20 mouse cellular contexts compared by ENCODE assay signal in the genomic region with DNA sequence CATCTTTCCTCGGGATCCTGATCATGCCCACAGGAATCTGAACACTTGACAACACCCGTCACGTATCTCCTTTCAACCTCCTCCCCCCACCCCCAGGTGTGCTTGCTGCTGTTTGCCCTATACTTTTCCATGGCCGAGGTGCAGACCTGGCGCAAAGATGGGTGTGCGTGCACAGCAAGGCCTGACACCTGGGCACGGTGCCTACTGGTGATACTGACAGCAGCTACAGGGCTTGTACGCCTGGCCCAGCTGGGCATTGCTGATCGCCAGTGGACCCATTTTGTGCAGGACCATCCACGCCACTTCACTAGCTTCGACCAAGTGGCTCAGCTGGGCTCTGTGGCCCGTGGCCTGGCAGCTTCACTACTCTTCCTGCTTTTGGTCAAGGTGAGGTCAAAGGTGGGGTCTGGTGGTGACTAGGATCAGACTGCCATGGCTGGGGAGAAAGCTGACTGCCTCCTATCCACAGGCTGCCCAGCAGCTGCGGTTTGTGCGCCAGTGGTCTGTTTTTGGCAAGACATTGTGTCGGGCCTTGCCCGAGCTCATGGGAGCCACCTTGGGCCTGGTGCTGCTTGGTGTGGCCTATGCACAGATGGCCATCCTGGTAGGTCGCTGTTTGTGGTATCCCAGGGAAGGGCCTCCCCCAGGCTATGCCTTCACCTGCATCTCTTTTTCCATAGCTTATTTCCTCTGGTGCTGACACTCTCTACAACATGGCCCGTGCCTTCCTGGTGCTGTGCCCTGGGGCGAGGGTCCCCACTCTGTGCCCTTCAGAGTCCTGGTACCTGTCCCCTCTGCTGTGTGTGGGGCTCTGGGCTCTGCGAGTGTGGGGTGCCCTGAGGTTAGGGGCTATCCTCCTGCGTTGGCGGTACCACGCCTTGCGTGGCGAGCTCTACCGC. TPM values are rescaled to one million over a fixed set of nuclear protein-coding genes. Genes with fewer than 3 reads are reported as not detected.
A peak's percentile ranks its signal among the peaks of the same experiment; 100 is the strongest.
DNase-seq lines count a peak whose midpoint lies in the region; ATAC-seq and TF ChIP-seq lines count a peak whose summit lies in the region.
"Had no signal": no experiment of that assay in that cellular context is flagged by ENCODE, and none has a peak within 500 bp of the region (broad histone marks: within the 10 kb centered on the region; RNA-seq: fewer than 3 reads in every experiment).

No protein-coding gene starts in this region.

- no peak for TF ChIP-seq CTCF in kidney, postnatal 0 days (IDR thresholded peaks at IDR 0.05; ENCODE audit: low read depth)
- no peak for TF ChIP-seq CTCF in left cerebral cortex, adult 2 months (IDR thresholded peaks at IDR 0.05)

- H3K9me3 ChIP-seq in kidney, postnatal 0 days (replicated peaks; ENCODE audit: low read length): no peaks in the 10 kb centered on the region
- no peaks in the 10 kb centered on the region for H3K9me3 ChIP-seq in embryonic facial prominence, embryonic 12.5 days
- H3K9me3 ChIP-seq: forebrain, embryonic 12.5 days; heart, embryonic 12.5 days had no signal

- no peak overlapping the region for H3K27ac ChIP-seq in kidney, postnatal 0 days
- no peak overlapping the region for H3K27ac ChIP-seq in embryonic facial prominence, embryonic 12.5 days
- H3K27ac ChIP-seq in left cerebral cortex, adult 2 months: no peak overlapping the region; the same call in 1 of the 2 replicates
- H3K27ac ChIP-seq: forebrain, embryonic 12.5 days; macrophage had no signal

- H3K27me3 ChIP-seq in kidney, postnatal 0 days (ENCODE audit: insufficient read depth, low read length): no peaks in the 10 kb centered on the region
- H3K27me3 ChIP-seq in embryonic facial prominence, embryonic 12.5 days: no peaks in the 10 kb centered on the region
- H3K27me3 ChIP-seq: CH12.LX; forebrain, embryonic 12.5 days; heart, embryonic 12.5 days had no signal

- H3K9ac ChIP-seq in kidney, postnatal 0 days (ENCODE audit: low read depth, low read length): no peak overlapping the region
- H3K9ac ChIP-seq in embryonic facial prominence, embryonic 12.5 days: no peak overlapping the region
- H3K9ac ChIP-seq: forebrain, embryonic 12.5 days; heart, embryonic 12.5 days; lung, embryonic 14.5 days had no signal

- no peaks in the 10 kb centered on the region for H3K4me1 ChIP-seq in kidney, postnatal 0 days (replicated peaks; ENCODE audit: insufficient read depth, low read length)
- H3K4me1 ChIP-seq in embryonic facial prominence, embryonic 12.5 days: no peaks in the 10 kb centered on the region
- H3K4me1 ChIP-seq: forebrain, embryonic 12.5 days; heart, embryonic 12.5 days had no signal

- DNase-seq in cerebellum, adult 18-20 months: peak; percentile 42 to 49
- no peak for DNase-seq in cerebellum, postnatal 4 days (ENCODE audit: low spot score in 2 of 2)
- DNase-seq in kidney, postnatal 0 days (ENCODE audit: low spot score): no peak
- no peak for DNase-seq in kidney, postnatal 4 days
- DNase-seq in ZHBTc4 (ENCODE audit: low read depth, low spot score): peak; percentile 15
- DNase-seq in left cerebral cortex, adult 2 months (ENCODE audit: extremely low spot score in 1 of 2, low spot score in 2 of 2): no peak
- DNase-seq: gastrocnemius, postnatal 36 days; heart, postnatal 4 days; kidney, adult 8-10 months; layer of hippocampus, postnatal 36 days; liver; midbrain, embryonic 14.5 days; right cerebral cortex, adult 18-20 months had no signal

- H3K36me3 ChIP-seq in kidney, postnatal 0 days (ENCODE audit: insufficient read depth, low read length): peaks cover 65% of the 10 kb centered on the region
- peaks cover 96% of the 10 kb centered on the region for H3K36me3 ChIP-seq in embryonic facial prominence, embryonic 12.5 days

- ATAC-seq in kidney, postnatal 0 days (replicated peaks; ENCODE audit: low FRiP score, low read depth): 0 out of 2 replicates have a peak, but pooled peaks have one; percentile 10
- peak; percentile 30; the same call in 1 of the 2 replicates for ATAC-seq in embryonic facial prominence, embryonic 12.5 days (ENCODE audit: insufficient number of reproducible peaks, insufficient read depth, low FRiP score, low TSS enrichment)
- ATAC-seq: inflammation-experienced regulatory T-cells, adult 6 months had no signal

- intact Hi-C loops in left cerebral cortex, adult 2 months (cut with DNase I): no loop called here

- WGBS in kidney, postnatal 0 days: 90% methylated on average over 26 of the region's 26 CpGs
- WGBS in embryonic facial prominence, embryonic 12.5 days: 91% methylated on average over 26 of the region's 26 CpGs

- no peak overlapping the region for H3K4me3 ChIP-seq in kidney, postnatal 0 days (replicated peaks; ENCODE audit: low read depth, low read length)
- no peak overlapping the region for H3K4me3 ChIP-seq in embryonic facial prominence, embryonic 12.5 days
- no peak overlapping the region for H3K4me3 ChIP-seq in left cerebral cortex, adult 2 months
- H3K4me3 ChIP-seq: forebrain, embryonic 12.5 days; heart, embryonic 12.5 days had no signal

- no peak overlapping the region for H3K4me2 ChIP-seq in kidney, postnatal 0 days (ENCODE audit: low read length)
- H3K4me2 ChIP-seq in embryonic facial prominence, embryonic 12.5 days (replicated peaks): no peak overlapping the region
- H3K4me2 ChIP-seq: forebrain, embryonic 12.5 days; heart, embryonic 12.5 days; lung, embryonic 14.5 days had no signal

RNA-seq across cellular contexts. Expression of gene Tsc2, which starts 38.2 kb away (rescaled TPM):
- 36.4 and 42.4 TPM in 2 replicates for polyA plus RNA-seq in kidney, postnatal 0 days (2015; fragmentation: Nextera tagmentation; extraction: Ambion mirVana)
- 72.8 and 82.0 TPM in 2 replicates for polyA plus RNA-seq in embryonic facial prominence, embryonic 12.5 days (2016; fragmentation: Nextera tagmentation; extraction: Ambion mirVana)
- 100 to 1,000 TPM; 140 to 159 TPM for total RNA-seq in left cerebral cortex, adult 2 months (2021)

RNA-seq across cellular contexts. Expression of gene Nthl1, which starts 38.2 kb away (rescaled TPM):
- 13.4 and 14.9 TPM in 2 replicates for polyA plus RNA-seq in kidney, postnatal 0 days (2015; fragmentation: Nextera tagmentation; extraction: Ambion mirVana)
- 26.2 and 26.9 TPM in 2 replicates for polyA plus RNA-seq in embryonic facial prominence, embryonic 12.5 days (2016; fragmentation: Nextera tagmentation; extraction: Ambion mirVana)
- 1 to 10 TPM; 5.5 to 5.7 TPM for total RNA-seq in left cerebral cortex, adult 2 months (2021)

RNA-seq across cellular contexts. Expression of gene Pkd1, which starts 44.6 kb away (rescaled TPM):
- 10.6 and 17.7 TPM in 2 replicates for polyA plus RNA-seq in kidney, postnatal 0 days (2015; fragmentation: Nextera tagmentation; extraction: Ambion mirVana)
- polyA plus RNA-seq in embryonic facial prominence, embryonic 12.5 days (2016; fragmentation: Nextera tagmentation; extraction: Ambion mirVana): 26.8 and 29.8 TPM in 2 replicates
- 10 to 100 TPM; 89.1 to 97.5 TPM for total RNA-seq in left cerebral cortex, adult 2 months (2021)

RNA-seq across cellular contexts. Expression of gene Slc9a3r2, which starts 55.9 kb away (rescaled TPM):
- polyA plus RNA-seq in kidney, postnatal 0 days (2015; fragmentation: Nextera tagmentation; extraction: Ambion mirVana): 141 and 145 TPM in 2 replicates
- polyA plus RNA-seq in embryonic facial prominence, embryonic 12.5 days (2016; fragmentation: Nextera tagmentation; extraction: Ambion mirVana): 59.6 and 60.6 TPM in 2 replicates
- 10 to 100 TPM; 50.2 to 51.0 TPM for total RNA-seq in left cerebral cortex, adult 2 months (2021)
- polyA plus RNA-seq: inflammation-experienced regulatory T-cells, adult 6 months; macrophage had no signal

Comparison
In these comparisons a context has a peak if more than half of its experiments do, and no peak if none do; other contexts are left out.
1. DNase-seq: peak in cerebellum, adult 18-20 months (2 of 2) and ZHBTc4 (single experiment); none in cerebellum, postnatal 4 days (0 of 2), kidney, postnatal 0 days (single experiment), kidney, postnatal 4 days (0 of 2) and left cerebral cortex, adult 2 months (0 of 2).